Mouse (Mus musculus): ENCODE measurements around the gene Dnaja4. TPM values are rescaled to one million over a fixed set of nuclear protein-coding genes. Genes with fewer than 3 reads are reported as not detected.
A peak's percentile ranks its signal among the peaks of the same experiment; 100 is the strongest.

Gene Dnaja4
- polyA plus RNA-seq (2015; fragmentation: Nextera tagmentation; extraction: Ambion mirVana): 5.5 and 6.2 TPM in 2 replicates

DNA sequence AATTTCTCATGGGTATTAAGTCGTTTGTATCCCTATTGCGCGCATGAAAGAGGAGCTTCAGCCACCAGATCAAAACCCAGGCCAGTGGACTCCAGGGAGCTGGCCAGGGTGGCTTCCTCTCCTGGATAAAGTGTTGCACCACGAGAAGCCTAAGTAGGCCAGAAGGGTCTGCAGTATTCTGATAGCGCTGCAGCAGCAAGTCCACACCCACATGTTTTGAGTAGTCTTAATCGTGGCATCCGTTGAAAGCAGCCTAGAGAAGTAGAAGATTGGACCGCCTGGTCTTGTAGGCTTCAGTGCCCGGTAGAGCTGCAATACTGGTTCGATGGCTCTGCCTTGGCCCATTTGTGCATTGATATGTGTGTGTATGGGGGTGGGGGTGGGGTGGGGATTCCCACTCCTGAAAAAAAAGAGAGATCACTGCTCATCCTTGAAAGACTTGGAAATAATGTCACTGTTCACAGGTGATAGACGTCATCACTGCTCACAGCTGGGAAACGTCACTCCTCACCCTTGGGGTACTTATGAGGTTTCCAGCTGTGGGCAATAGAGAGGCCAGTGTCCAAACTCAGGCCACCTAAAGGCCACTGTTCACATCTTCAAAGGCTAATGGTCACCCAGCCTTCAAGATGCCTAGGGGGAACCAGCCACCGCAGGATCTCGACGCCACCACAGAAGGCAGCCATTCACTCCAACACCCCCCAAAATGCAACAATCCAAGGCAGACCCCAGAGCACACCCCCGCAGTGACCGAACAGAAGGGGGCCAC is at the start of gene Dnaja4:
Dnaja4 (plus strand) TSS at position 556 of the 769 bp plus-strand sequence.
- peak; percentile 36 for ATAC-seq (ENCODE audit: low FRiP score, low TSS enrichment)

GRCm38 (mm10) chr9:54649360-54649759 is 49.3 kb upstream of the Dnaja4 start:
- Histone ChIP-seq H3K27ac (replicated peaks) (peak overlapping the region; percentile 40; the same call in 1 of the 2 replicates), H3K4me3 (ENCODE audit: low read depth, low read length) (no peak overlapping the region), H3K27me3 (ENCODE audit: control insufficient read depth, insufficient read depth, low read length) (no peaks in the 10 kb centered on the region), H3K36me3 (ENCODE audit: control insufficient read depth, insufficient read depth, low read length) (no peaks in the 10 kb centered on the region), H3K4me2 (replicated peaks; ENCODE audit: low read depth) (no peak overlapping the region), H3K9ac (ENCODE audit: low read length) (no peak overlapping the region), H3K4me1 (replicated peaks; ENCODE audit: control insufficient read depth, insufficient read depth) (no peaks in the 10 kb centered on the region), H3K9me3 (ENCODE audit: control insufficient read depth, low read length) (no peaks in the 10 kb centered on the region)
- 52% methylated on average over 1 of the region's 1 CpGs for WGBS
- 0 out of 2 replicates have a peak, but pooled peaks have one; percentile 31 for ATAC-seq (ENCODE audit: low FRiP score, low TSS enrichment)
- TF ChIP-seq EP300 (optimal IDR thresholded peaks at IDR 0.05) (no peak), CTCF (IDR thresholded peaks at IDR 0.05; ENCODE audit: low read depth) (no peak)
- no peak for DNase-seq (ENCODE audit: low spot score)

More for the DNA sequence above, at the start of gene Dnaja4:
- Histone ChIP-seq H3K9me3 (ENCODE audit: control insufficient read depth, low read length) (no peaks in the 10 kb centered on the region), H3K27me3 (ENCODE audit: control insufficient read depth, insufficient read depth, low read length) (no peaks in the 10 kb centered on the region), H3K4me1 (replicated peaks; ENCODE audit: control insufficient read depth, insufficient read depth) (peaks cover 2% of the 10 kb centered on the region), H3K27ac (replicated peaks) (peak within 1 kb of the TSS; percentile 45; the same call in 1 of the 2 replicates), H3K4me3 (ENCODE audit: low read depth, low read length) (peak within 1 kb of the TSS; percentile 90), H3K4me2 (replicated peaks; ENCODE audit: low read depth) (peak within 1 kb of the TSS; percentile 98), H3K36me3 (ENCODE audit: control insufficient read depth, insufficient read depth, low read length) (no peaks in the 10 kb centered on the region), H3K9ac (ENCODE audit: low read length) (peak within 1 kb of the TSS; percentile 86)
- DNase-seq (ENCODE audit: low spot score): no peak
- no peak for TF ChIP-seq EP300 (optimal IDR thresholded peaks at IDR 0.05)
- TF ChIP-seq CTCF (IDR thresholded peaks at IDR 0.05; ENCODE audit: low read depth): no peak
- 61% methylated on average over 17 of the region's 17 CpGs for WGBS

DNA sequence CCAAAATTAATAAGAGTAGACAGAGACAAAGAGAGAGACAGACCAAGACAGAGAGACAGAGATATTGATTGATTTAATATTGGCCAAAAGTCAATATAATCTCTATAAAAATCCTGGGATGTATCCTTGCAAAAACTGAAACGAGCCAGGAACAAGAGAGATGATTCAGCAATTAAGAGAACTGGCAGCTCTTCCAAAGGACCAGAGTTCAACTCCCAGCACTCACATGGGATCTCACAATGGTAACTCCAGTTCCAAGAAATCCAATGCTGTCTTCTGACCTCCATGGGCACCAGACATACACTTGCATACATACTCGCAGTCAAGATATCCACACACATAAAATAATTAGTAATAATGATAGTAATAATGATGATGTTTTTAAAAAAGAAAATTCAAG is 45.9 kb upstream of the Dnaja4 start:
- Histone ChIP-seq H3K4me1 (replicated peaks; ENCODE audit: control insufficient read depth, insufficient read depth) (no peaks in the 10 kb centered on the region), H3K4me3 (ENCODE audit: low read depth, low read length) (no peak overlapping the region), H3K9me3 (ENCODE audit: control insufficient read depth, low read length) (no peaks in the 10 kb centered on the region), H3K9ac (ENCODE audit: low read length) (no peak overlapping the region), H3K4me2 (replicated peaks; ENCODE audit: low read depth) (no peak overlapping the region), H3K27ac (replicated peaks) (no peak overlapping the region), H3K27me3 (ENCODE audit: control insufficient read depth, insufficient read depth, low read length) (no peaks in the 10 kb centered on the region), H3K36me3 (ENCODE audit: control insufficient read depth, insufficient read depth, low read length) (no peaks in the 10 kb centered on the region)
- TF ChIP-seq CTCF (IDR thresholded peaks at IDR 0.05; ENCODE audit: low read depth) (no peak), EP300 (optimal IDR thresholded peaks at IDR 0.05) (no peak)
- 77% methylated on average over 2 of the region's 2 CpGs for WGBS
- ATAC-seq (ENCODE audit: low FRiP score, low TSS enrichment) (no peak), DNase-seq (ENCODE audit: low spot score) (no peak)

GRCm38 (mm10) chr9:54655846-54656245 is 42.8 kb upstream of the Dnaja4 start:
- Histone ChIP-seq H3K36me3 (ENCODE audit: control insufficient read depth, insufficient read depth, low read length) (no peaks in the 10 kb centered on the region), H3K9ac (ENCODE audit: low read length) (no peak overlapping the region), H3K27me3 (ENCODE audit: control insufficient read depth, insufficient read depth, low read length) (no peaks in the 10 kb centered on the region), H3K9me3 (ENCODE audit: control insufficient read depth, low read length) (no peaks in the 10 kb centered on the region), H3K4me2 (replicated peaks; ENCODE audit: low read depth) (no peak overlapping the region), H3K4me3 (ENCODE audit: low read depth, low read length) (no peak overlapping the region), H3K27ac (replicated peaks) (no peak overlapping the region), H3K4me1 (replicated peaks; ENCODE audit: control insufficient read depth, insufficient read depth) (no peaks in the 10 kb centered on the region)
- no peak for DNase-seq (ENCODE audit: low spot score)
- TF ChIP-seq CTCF (IDR thresholded peaks at IDR 0.05; ENCODE audit: low read depth) (no peak), EP300 (optimal IDR thresholded peaks at IDR 0.05) (no peak)
- ATAC-seq (ENCODE audit: low FRiP score, low TSS enrichment): no peak
- 74% methylated on average over 2 of the region's 2 CpGs for WGBS

GRCm38 (mm10) chr9:54656402-54656801 is 42.3 kb upstream of the Dnaja4 start:
- TF ChIP-seq CTCF (IDR thresholded peaks at IDR 0.05; ENCODE audit: low read depth): no peak
- no peak for TF ChIP-seq EP300 (optimal IDR thresholded peaks at IDR 0.05)
- no peak for ATAC-seq (ENCODE audit: low FRiP score, low TSS enrichment)
- Histone ChIP-seq H3K4me3 (ENCODE audit: low read depth, low read length) (no peak overlapping the region), H3K4me1 (replicated peaks; ENCODE audit: control insufficient read depth, insufficient read depth) (no peaks in the 10 kb centered on the region), H3K27me3 (ENCODE audit: control insufficient read depth, insufficient read depth, low read length) (no peaks in the 10 kb centered on the region), H3K4me2 (replicated peaks; ENCODE audit: low read depth) (no peak overlapping the region), H3K9ac (ENCODE audit: low read length) (no peak overlapping the region), H3K27ac (replicated peaks) (no peak overlapping the region), H3K9me3 (ENCODE audit: control insufficient read depth, low read length) (no peaks in the 10 kb centered on the region), H3K36me3 (ENCODE audit: control insufficient read depth, insufficient read depth, low read length) (no peaks in the 10 kb centered on the region)
- no peak for DNase-seq (ENCODE audit: low spot score)
- WGBS: 80% methylated on average over 6 of the region's 6 CpGs

GRCm38 (mm10) chr9:54658773-54659172 is 39.9 kb upstream of the Dnaja4 start:
- no peak overlapping the region for H3K4me3 ChIP-seq (ENCODE audit: low read depth, low read length)
- no peaks in the 10 kb centered on the region for H3K4me1 ChIP-seq (replicated peaks; ENCODE audit: control insufficient read depth, insufficient read depth)
- H3K27ac ChIP-seq (replicated peaks): no peak overlapping the region
- ATAC-seq (ENCODE audit: low FRiP score, low TSS enrichment) (no peak), DNase-seq (ENCODE audit: low spot score) (no peak)
- H3K27me3 ChIP-seq (ENCODE audit: control insufficient read depth, insufficient read depth, low read length): no peaks in the 10 kb centered on the region
- no peaks in the 10 kb centered on the region for H3K36me3 ChIP-seq (ENCODE audit: control insufficient read depth, insufficient read depth, low read length)
- H3K9ac ChIP-seq (ENCODE audit: low read length): no peak overlapping the region
- TF ChIP-seq CTCF (IDR thresholded peaks at IDR 0.05; ENCODE audit: low read depth): no peak
- TF ChIP-seq EP300 (optimal IDR thresholded peaks at IDR 0.05): no peak
- 80% methylated on average over 6 of the region's 6 CpGs for WGBS
- no peaks in the 10 kb centered on the region for H3K9me3 ChIP-seq (ENCODE audit: control insufficient read depth, low read length)
- no peak overlapping the region for H3K4me2 ChIP-seq (replicated peaks; ENCODE audit: low read depth)
